Mouse (Mus musculus): ENCODE data around the gene Ttc16.

Gene Ttc16

DNA sequence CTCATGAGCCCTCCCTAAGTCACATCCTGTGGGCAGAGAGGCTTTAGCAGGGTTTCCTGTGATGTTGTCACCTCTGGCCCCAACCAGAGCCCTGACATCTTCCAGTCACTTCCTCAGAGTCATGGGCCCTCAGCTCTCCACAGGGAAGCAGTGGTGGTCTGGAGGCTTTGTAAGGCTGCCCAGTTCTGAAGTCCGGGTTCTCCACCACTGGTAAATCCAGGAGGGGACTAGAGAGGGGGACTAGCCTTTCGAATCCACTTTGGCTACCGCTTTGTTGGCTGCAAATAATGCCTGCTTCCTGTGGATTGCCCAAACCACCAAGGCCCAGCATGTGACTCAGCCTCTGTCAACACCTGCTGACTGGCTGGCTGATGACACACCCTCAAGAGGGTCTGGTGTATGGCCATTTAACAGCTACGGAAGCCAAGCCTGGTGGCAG lies 60.4 kb downstream of the Ttc16 start:
- DNase-seq (ENCODE audit: low spot score) = no peak

DNA sequence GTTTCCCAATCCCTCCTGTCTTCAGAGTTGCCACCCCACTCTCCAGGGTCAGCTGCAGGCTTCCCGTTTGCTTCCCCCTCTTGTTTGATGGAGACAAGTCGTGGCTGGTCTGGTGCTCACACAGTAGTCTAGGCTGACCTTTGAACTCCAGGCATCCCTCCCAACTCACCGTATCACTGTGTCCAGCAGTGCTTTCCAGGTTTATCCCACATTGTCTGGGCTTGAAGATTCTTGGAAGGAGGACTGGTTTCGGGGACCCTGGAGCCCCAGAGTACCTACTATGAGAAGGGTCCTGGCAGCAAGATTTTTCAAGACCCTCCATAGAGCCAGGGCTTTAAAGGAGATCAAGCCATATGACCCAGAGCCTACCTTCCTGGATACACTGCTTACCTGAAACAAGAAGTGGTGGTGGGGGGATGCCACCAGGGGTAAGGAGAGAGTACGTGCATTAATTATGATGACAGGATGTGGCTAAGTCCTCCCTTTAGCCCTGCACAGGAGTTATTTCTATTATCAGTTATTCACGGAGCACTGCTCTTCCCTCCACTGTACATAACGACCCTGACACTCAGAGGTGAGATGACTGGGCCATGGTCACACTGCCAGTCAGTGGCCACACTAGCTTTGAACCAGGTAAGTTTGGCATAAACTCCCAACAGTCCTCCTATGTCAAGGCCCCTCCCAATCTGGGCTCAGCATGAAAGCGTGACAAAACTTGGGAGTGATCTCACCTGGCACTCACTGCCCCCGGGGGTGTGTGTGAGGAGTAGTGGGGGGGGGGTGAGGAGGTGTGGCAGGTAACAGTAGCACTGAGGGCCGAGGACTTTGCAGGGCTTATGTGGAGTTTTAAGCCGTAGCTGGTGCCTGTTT lies 61.1 kb downstream of the Ttc16 start:
- no peak for DNase-seq (ENCODE audit: low spot score)

DNA sequence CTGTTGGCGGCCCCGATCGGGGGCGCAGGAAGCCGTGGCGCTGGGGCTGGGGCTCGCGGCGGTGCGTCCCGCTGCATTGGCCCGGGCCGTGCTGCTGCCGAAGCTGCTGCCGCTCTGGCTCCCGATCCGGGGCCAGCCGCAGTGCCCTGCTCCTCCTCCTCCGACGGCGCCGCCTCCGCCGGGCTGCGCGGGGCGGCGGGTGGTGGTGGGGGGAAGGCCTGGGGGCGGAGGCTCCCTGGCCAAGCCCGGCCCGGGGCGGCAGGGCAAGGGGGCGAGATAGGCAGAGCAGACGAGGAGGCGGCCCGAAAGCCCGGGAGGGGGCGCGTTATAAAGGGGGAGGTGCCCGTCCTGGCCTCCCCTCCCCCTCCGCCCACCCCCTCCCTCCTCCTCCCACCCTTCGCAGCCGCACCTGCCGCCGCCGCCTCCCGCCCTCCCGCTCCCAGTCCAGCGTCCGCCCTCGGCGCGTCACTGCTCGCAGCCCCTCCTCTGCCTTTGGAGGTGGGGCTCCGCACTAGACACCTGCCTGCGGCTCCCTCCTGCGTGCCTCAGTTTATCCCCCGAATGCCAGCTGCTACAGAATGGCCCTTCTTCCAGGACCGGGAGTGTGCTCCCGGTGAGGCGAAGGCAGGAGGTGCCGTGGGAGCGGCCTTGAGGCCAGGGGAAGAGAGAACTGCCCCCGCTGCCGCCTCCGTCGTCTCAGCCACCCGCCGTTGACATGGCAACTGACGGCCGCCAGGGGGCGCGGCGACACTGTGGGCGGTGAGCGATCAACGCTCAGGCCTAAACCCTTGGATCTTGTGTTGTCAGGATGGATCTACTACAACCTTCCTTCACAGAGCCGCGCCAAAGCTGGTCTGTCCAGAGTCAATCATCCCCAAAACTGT lies 62.3 kb downstream of the Ttc16 start, which contains the start of gene Cdk9:
Gene Cdk9 (minus strand): TSS at position 143 of the 884 bp plus-strand sequence.
- DNase-seq (ENCODE audit: low spot score) = peak; percentile 69

- peak; percentile 76 for DNase-seq (ENCODE audit: low spot score)
Measured at GRCm38 (mm10) chr2:32712586-32712933, 62.9 kb downstream of the Ttc16 start.

- peak; percentile 30 for DNase-seq (ENCODE audit: low spot score)
Measured at GRCm38 (mm10) chr2:32712108-32712551, 63.3 kb downstream of the Ttc16 start.

- no peak for DNase-seq (ENCODE audit: low spot score)
Measured at GRCm38 (mm10) chr2:32711301-32712056, 64.0 kb downstream of the Ttc16 start.

DNA sequence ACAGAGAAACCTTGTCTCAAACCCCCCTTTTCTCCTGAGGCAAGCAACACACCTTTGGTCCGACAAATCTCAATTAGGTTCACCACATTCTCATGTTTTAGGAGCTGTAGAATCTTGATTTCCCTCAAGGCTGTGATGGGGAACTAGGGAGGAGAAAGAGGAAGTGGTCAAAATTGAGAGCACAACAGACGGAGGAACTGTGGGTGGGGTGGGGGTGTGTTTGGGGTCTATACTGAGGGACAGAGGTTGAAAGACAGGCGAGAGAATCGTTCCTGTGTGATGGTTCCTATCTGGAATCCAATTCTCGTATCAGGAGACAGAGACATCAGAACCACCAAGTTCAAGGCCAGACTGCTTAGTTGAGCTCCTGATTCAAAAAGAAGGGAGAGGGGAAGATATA lies 65.0 kb downstream of the Ttc16 start:
- DNase-seq (ENCODE audit: low spot score) = no peak

DNA sequence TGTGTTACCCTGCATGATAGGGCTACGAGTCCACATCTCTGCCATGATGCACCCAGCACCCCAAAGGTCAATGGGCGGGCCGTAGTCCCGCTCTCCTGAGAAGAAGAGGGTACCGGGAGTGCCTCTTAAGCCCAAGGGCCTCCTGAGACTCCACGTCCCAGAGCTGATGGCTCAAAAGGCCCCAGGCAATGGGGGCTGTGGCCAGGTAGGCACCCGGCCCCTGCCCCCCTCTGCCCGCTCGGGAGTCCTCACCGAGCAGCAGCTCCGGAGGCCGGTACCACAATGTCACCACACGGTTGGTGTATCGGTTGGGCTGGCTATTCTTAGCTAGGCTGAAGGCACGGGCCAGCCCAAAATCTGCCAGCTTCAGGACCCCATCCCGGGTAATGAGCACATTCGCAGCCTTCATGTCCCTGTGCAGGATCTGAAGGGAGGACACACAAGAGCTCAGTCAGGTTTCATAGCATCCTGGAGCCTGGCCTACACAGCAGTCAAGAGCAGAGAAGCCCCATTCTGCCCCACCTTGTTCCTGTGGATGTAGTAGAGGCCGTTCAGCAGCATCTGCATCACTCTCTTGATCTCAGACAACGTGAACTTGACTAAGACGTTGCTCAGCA lies 65.8 kb downstream of the Ttc16 start:
- no peak for DNase-seq (ENCODE audit: low spot score)

GRCm38 (mm10) chr2:32708643-32709042 lies 66.8 kb downstream of the Ttc16 start:
- no peak for DNase-seq (ENCODE audit: low spot score)

Data from urinary bladder, postnatal 10 days (tissue).